Mouse (Mus musculus) frontal cortex, postnatal 14 days (tissue): ENCODE results near the gene Ttll11.

Experiments
- DNase-seq, 2 experiments: peaks; one replicate each; pipeline ENCODE4 v3.0.0; 2022; ENCODE audit warnings: low spot score in 2 of 2

The Ttll11 gene

GRCm38 (mm10) chr2:35767834-35768537 lies 211.7 kb downstream of the Ttll11 start:
- DNase-seq = peak in 1 of 2 experiments; percentile 48

GRCm38 (mm10) chr2:35764328-35764727 lies 215.4 kb downstream of the Ttll11 start:
- DNase-seq = no peak

GRCm38 (mm10) chr2:35763818-35764217 lies 215.9 kb downstream of the Ttll11 start:
- no peak for DNase-seq

GRCm38 (mm10) chr2:35761458-35761857 lies 218.3 kb downstream of the Ttll11 start:
- DNase-seq = no peak

GRCm38 (mm10) chr2:35760867-35761266 lies 218.8 kb downstream of the Ttll11 start:
- DNase-seq = no peak

- DNase-seq = no peak
Measured at GRCm38 (mm10) chr2:35760352-35760751, 219.4 kb downstream of the Ttll11 start.

GRCm38 (mm10) chr2:35756467-35756866 lies 223.2 kb downstream of the Ttll11 start:
- no peak for DNase-seq

- no peak for DNase-seq
Measured at GRCm38 (mm10) chr2:35751781-35752505, 227.8 kb downstream of the Ttll11 start.

- DNase-seq = no peak
Measured at GRCm38 (mm10) chr2:35750533-35751141, 229.1 kb downstream of the Ttll11 start.

GRCm38 (mm10) chr2:35747371-35748035 lies 232.2 kb downstream of the Ttll11 start:
- no peak for DNase-seq

GRCm38 (mm10) chr2:35746638-35747037 lies 233.1 kb downstream of the Ttll11 start:
- DNase-seq = no peak

- no peak for DNase-seq
Measured at GRCm38 (mm10) chr2:35745876-35746275, 233.8 kb downstream of the Ttll11 start.

- no peak for DNase-seq
Measured at GRCm38 (mm10) chr2:35739669-35740254, 240.0 kb downstream of the Ttll11 start.

- DNase-seq = no peak
Measured at GRCm38 (mm10) chr2:35737467-35738027, 242.2 kb downstream of the Ttll11 start.

- DNase-seq = no peak
Measured at GRCm38 (mm10) chr2:35736061-35736460, 243.7 kb downstream of the Ttll11 start.

GRCm38 (mm10) chr2:35735001-35735400 lies 244.7 kb downstream of the Ttll11 start:
- DNase-seq = no peak

- DNase-seq = no peak
Measured at GRCm38 (mm10) chr2:35731671-35732449, 247.9 kb downstream of the Ttll11 start.

GRCm38 (mm10) chr2:35729077-35730065 lies 250.3 kb downstream of the Ttll11 start:
- no peak for DNase-seq

GRCm38 (mm10) chr2:35728633-35729032 lies 251.1 kb downstream of the Ttll11 start:
- DNase-seq = no peak
